Mouse (Mus musculus) midbrain, postnatal 0 days (tissue): Measurements from ENCODE around the gene Satb1. TPM values are rescaled to one million over a fixed set of nuclear protein-coding genes. Genes with fewer than 3 reads are reported as not detected.

ENCODE experiments used
- ATAC-seq: fragments of 200-750 bp; cut with Nextera tagmentation; 2 replicates; pipeline ENCODE4 v1.8.0; 2017; ENCODE audit warnings: moderate number of reproducible peaks, mild to moderate bottlenecking, moderate TSS enrichment, moderate library complexity; ENCODE audit not compliant: low FRiP score
- DNase-seq: peaks from one replicate; pipeline ENCODE4 v3.0.0-alpha.2; 2015; ENCODE audit warnings: low spot score
- H3K27ac ChIP-seq: fragments of 300-500 bp; sonication (generic); 2 replicates; pipeline ENCODE4 v1.5.1; 2014; ENCODE audit warnings: low read depth, mild to moderate bottlenecking, low read length, mixed read lengths
- H3K27me3 ChIP-seq: fragments of 300-500 bp; sonication (generic); 2 replicates; pipeline ENCODE4 v1.6.1; 2014; ENCODE audit warnings: low read length, control low read depth, mixed read lengths; ENCODE audit not compliant: insufficient read depth
- H3K36me3 ChIP-seq: fragments of 300-500 bp; sonication (generic); 2 replicates; pipeline ENCODE4 v1.6.1; 2014; ENCODE audit warnings: low read length, control low read depth, mixed read lengths; ENCODE audit not compliant: insufficient read depth
- H3K4me1 ChIP-seq: fragments of 300-500 bp; sonication (generic); 2 replicates; pipeline ENCODE4 v1.6.1; 2014; ENCODE audit warnings: mild to moderate bottlenecking, control low read depth, antibody characterized with exemption, low read length, mixed read lengths; ENCODE audit not compliant: insufficient read depth
- H3K4me2 ChIP-seq: fragments of 300-500 bp; sonication (generic); 2 replicates; pipeline ENCODE4 v1.6.1; 2014; ENCODE audit warnings: low read depth, mild to moderate bottlenecking, low read length, mixed read lengths; ENCODE audit not compliant: poor library complexity, severe bottlenecking
- H3K4me3 ChIP-seq: fragments of 300-500 bp; sonication (generic); 2 replicates; pipeline ENCODE4 v1.5.1; 2014; ENCODE audit warnings: low read depth, mild to moderate bottlenecking, low read length, moderate library complexity
- H3K9ac ChIP-seq: fragments of 300-500 bp; sonication (generic); replicated peaks from 2 replicates; pipeline ENCODE4 v1.6.1; 2014; ENCODE audit warnings: mild to moderate bottlenecking, low read length, moderate library complexity, mixed read lengths; ENCODE audit not compliant: poor library complexity, severe bottlenecking
- H3K9me3 ChIP-seq: fragments of 300-500 bp; sonication (generic); 2 replicates; pipeline ENCODE4 v1.6.1; 2016; ENCODE audit warnings: low read length, control low read depth
- CTCF ChIP-seq: IDR thresholded peaks from 2 replicates; pipeline ENCODE4 v1.5.1; 2016; ENCODE audit warnings: antibody characterized with exemption, mild to moderate bottlenecking
- WGBS: fragments of 180-500 bp; shearing (Covaris S2); extraction: QIAGEN DNeasy Blood & Tissue Kit; methylation state at CpG from one replicate; pipeline ENCODE4 v1.1.7; 2014; 5-methylcytosine and 5-hydroxymethylcytosine counted together
- polyA plus RNA-seq: library from polyadenylated mRNA; unstranded; fragments of >200 nt; fragmentation: Nextera tagmentation; extraction: Ambion mirVana; gene quantifications from 2 replicates; pipeline ENCODE4 v1.2.1, GENCODE M21; 2015
- total RNA-seq: library from RNA; depleted of rRNA; stranded (reverse); fragments of >200 nt; gene quantifications from 2 replicates; pipeline ENCODE4 v1.2.3, GENCODE M21; 2014

The Satb1 gene
- total and polyA plus RNA-seq, 2 experiments from 2014 or later, result 13.6 to 29.8 TPM

GRCm38 (mm10) chr17:51687226-51687625 is 145.9 kb downstream of the Satb1 start:
- H3K4me3 ChIP-seq, result no peak overlapping the region
- H3K4me1 ChIP-seq, result no peaks in the 10 kb centered on the region
- no peak overlapping the region for H3K27ac ChIP-seq
- H3K4me2 ChIP-seq, result no peak overlapping the region
- WGBS, result 92% methylated on average over 4 of the region's 4 CpGs
- no peaks in the 10 kb centered on the region for H3K9me3 ChIP-seq
- no peak for DNase-seq
- no peak for TF ChIP-seq CTCF
- no peaks in the 10 kb centered on the region for H3K36me3 ChIP-seq
- no peak for ATAC-seq
- no peaks in the 10 kb centered on the region for H3K27me3 ChIP-seq
- no peak overlapping the region for H3K9ac ChIP-seq
